Mouse (Mus musculus): ENCODE results near the gene Pcyt1b.

DNA sequence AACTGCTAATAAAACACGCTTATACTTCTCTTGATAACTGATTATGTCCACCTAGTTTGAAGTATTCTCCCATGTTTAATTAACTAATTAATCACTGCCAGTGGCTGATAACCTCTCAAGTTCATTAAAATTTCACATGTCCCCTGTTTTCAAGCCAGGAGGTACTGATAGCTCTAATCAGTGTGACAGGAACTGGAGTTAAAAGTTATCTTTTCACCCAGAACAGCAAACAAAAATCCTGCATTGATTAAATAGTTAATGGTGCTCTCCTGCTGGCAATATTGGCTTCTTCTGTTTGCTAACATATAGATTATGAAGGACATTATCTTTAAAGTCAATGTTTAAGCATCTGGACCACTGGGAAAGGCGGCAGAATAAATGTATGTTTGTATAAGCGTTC is 106.1 kb downstream of the Pcyt1b start:
- no peak for TF ChIP-seq CTCF (IDR thresholded peaks at IDR 0.05; ENCODE audit: low read depth, low read length)
- no peak for TF ChIP-seq POLR2A (IDR thresholded peaks at IDR 0.05; ENCODE audit: extremely low read depth, insufficient read depth, low read length)

Data from liver, adult 2 months (tissue).